Mouse (Mus musculus): ENCODE results near the gene Efna5. TPM values are rescaled to one million over a fixed set of nuclear protein-coding genes. Genes with fewer than 3 reads are reported as not detected.
A peak's percentile ranks its signal among the peaks of the same experiment; 100 is the strongest.

The Efna5 gene
- polyA plus RNA-seq, 1 experiment, result 49.7 TPM

DNA sequence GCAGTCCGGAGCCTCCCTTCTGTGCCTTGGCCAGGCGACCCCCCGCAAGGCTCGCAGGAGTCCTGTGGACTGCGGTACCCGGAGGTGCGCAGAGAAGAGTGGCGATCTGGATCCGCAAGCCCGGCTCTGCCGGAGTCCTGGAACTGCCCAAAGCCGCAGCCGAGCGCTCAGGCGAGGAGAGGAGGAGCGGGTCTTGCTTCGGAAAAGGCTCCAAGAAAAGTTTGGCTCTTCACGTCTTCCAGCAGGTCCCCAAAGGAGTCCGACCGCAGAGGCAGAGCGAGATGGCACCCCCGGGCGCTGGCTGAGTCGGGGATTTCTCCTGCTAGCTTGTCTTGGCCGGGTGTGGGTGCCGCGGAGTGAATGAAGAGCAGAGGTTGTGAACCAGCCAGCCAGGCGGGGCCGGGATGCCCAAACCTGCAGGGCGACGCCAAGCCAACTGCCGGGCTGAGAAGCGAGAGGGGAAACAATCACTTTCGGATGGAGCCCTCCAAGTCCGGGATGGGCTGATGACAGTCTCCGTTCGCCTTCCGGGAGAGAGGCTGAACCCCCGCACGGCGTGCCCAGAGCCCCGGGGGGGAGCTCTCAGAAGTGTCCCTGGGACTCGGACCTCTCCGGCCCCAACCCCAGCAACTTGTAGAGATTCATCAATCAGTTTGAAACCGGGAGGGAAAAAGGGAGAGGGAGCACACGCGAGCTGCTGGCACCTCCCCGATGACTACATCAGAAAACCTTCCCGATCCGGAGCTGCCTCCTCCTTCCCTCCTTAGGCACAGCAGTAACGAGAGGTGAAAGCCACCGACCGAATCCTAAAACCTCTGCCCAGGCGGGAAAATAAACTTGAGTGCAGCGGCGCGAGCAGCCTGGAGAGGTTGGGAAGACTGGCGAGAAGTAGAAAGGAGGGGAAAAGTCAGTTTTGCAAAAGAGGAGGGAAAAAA lies 941 bp upstream of the Efna5 start:
- TF ChIP-seq POLR2A (IDR thresholded peaks at IDR 0.05; ENCODE audit: low read depth, low read length) (peak; percentile 57), CTCF (IDR thresholded peaks at IDR 0.05; ENCODE audit: borderline replicate concordance, insufficient read depth, low read length) (no peak)
- no peaks in the 10 kb centered on the region for H3K4me1 ChIP-seq (ENCODE audit: control insufficient read depth, insufficient read depth, low read length)
- H3K4me3 ChIP-seq (ENCODE audit: insufficient read depth, low read length), result peak overlapping the region; percentile 89
- H3K27ac ChIP-seq (ENCODE audit: insufficient read depth, low read length), result peak overlapping the region; percentile 87

DNA sequence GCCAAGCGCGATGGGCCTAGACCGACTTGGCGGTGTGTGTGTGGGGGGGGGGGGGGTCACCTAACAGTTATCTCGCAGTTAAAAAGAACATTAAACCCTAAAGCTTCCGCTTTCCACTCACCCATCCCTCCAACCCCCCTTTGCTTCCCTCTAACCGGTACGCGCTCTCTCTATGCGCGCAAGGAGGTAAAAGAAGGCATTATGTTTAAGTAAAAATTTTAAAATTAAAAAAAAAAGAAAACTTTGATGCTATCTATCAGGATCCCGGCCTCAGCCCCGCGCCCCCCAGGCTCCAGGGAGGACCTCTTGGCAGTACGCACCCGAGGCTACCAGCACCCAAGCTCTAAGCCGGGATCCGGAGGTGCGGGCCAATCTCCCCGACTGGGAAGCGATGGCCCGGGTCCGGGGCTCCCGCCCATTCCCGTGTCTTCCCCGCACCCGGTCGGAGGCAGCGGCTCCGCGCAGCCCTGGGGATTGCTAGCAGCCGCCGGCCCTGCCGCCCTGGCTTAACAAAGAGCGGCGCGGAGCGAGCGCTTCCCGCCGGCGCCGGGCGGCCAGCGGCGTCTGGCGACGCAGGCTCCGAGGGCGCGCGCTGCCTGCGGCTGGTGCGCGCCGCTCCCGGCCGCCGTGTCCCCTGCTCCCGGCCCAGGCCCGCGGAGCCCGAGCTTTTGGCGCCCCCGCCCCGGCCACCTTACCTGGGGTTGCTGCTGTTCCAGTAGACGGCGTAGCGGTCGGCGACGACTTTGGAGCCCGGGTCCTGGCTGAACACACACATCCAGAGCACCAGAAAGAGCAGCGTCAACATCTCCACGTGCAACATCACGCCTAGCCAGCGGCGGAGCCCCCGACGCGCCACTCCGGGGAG lies 574 bp downstream of the Efna5 start:
- Histone ChIP-seq H3K4me1 (ENCODE audit: control insufficient read depth, insufficient read depth, low read length) (no peaks in the 10 kb centered on the region), H3K27ac (ENCODE audit: insufficient read depth, low read length) (peak overlapping the region; percentile 44), H3K4me3 (ENCODE audit: insufficient read depth, low read length) (peak overlapping the region; percentile 89)
- TF ChIP-seq CTCF (IDR thresholded peaks at IDR 0.05; ENCODE audit: borderline replicate concordance, insufficient read depth, low read length) (no peak), POLR2A (IDR thresholded peaks at IDR 0.05; ENCODE audit: low read depth, low read length) (no peak)

DNA sequence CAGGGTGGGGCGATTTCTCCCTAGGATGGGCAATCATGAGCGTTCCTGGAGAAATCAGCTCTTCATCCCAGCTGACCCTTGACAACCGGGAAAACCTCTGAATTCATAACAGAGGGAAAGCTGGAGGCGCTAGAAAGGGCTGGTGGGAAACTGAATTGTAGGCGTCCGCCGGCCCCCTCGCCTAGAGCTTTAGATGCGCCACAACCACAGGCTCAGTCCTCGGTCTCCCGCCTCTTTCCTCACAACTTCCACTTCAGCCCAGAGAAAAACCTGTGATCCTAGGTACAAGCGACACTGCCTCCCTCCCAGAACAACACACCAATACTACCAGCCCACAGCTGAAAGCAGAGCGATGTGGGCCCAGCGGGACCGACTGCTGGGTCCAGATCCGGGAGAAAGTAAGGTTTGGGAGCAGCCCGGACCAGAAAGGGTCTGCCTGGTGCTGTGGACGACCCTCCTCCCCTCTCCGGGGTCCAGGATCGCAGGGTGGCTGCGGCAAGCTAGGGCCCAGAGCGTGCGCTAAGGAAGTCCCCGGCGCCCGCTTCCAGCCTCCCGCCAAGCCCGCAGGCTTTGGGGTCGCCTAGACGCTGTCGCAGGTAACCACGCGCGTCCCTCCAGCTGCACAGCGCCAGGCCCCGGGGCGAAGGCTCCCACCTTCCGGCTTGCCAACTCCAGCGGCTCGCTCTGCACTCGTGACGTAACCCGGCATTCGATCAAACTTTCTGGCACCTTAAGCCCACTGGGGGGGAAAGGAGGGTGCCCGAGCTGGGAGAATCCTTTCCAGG lies 1.4 kb downstream of the Efna5 start:
- TF ChIP-seq POLR2A (IDR thresholded peaks at IDR 0.05; ENCODE audit: low read depth, low read length) (no peak), CTCF (IDR thresholded peaks at IDR 0.05; ENCODE audit: borderline replicate concordance, insufficient read depth, low read length) (no peak)
- Histone ChIP-seq H3K4me1 (ENCODE audit: control insufficient read depth, insufficient read depth, low read length) (no peaks in the 10 kb centered on the region), H3K4me3 (ENCODE audit: insufficient read depth, low read length) (peak overlapping the region; percentile 89), H3K27ac (ENCODE audit: insufficient read depth, low read length) (no peak overlapping the region)

DNA sequence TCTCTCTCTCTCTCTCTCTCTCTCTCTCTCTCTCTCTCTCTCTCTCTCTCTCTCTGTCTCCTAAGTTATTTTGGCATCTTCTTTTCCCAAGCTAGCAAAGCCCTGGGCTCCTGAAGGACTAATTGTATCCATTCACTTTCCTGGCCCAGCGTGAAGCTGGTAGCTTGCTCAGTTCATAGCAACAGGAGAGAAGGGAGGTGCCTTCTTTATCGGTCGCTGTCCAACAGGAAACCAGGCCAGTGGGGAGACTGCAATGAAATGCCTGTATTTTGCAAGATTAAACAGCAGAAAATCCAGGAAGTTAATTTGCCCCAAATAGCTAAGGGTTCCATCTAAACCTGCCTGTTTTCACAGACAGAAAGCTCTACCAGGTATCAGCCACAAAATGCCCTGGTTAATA lies 5.4 kb downstream of the Efna5 start:
- H3K4me1 ChIP-seq (ENCODE audit: control insufficient read depth, insufficient read depth, low read length), result 0 out of 2 replicates have a peak, but pooled peaks cover 3% of the 10 kb centered on the region
- no peak overlapping the region for H3K27ac ChIP-seq (ENCODE audit: insufficient read depth, low read length)
- no peak for TF ChIP-seq CTCF (IDR thresholded peaks at IDR 0.05; ENCODE audit: borderline replicate concordance, insufficient read depth, low read length)
- TF ChIP-seq POLR2A (IDR thresholded peaks at IDR 0.05; ENCODE audit: low read depth, low read length), result no peak
- no peak overlapping the region for H3K4me3 ChIP-seq (ENCODE audit: insufficient read depth, low read length)

DNA sequence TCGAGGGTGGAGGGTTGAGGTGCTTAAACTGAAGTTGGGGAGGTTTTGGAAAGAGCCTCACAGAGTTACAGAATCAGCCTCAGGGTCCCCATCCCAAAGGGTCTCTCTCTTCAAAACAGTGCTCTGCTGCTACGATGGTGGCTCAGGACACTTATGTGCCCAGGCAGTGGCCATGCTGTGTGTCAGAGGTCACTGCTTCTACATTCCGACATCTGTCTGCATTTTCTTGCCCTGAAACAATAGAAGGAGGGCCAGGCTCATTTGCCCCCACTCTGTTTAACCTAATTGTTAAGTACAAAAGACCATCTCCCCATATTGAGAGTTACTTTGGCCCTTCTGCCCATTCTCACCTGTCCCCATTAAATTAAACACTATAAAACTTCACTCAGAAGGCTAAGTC lies 9.2 kb downstream of the Efna5 start:
- no peak overlapping the region for H3K4me3 ChIP-seq (ENCODE audit: insufficient read depth, low read length)
- TF ChIP-seq POLR2A (IDR thresholded peaks at IDR 0.05; ENCODE audit: low read depth, low read length), result no peak
- no peak for TF ChIP-seq CTCF (IDR thresholded peaks at IDR 0.05; ENCODE audit: borderline replicate concordance, insufficient read depth, low read length)
- H3K27ac ChIP-seq (ENCODE audit: insufficient read depth, low read length), result no peak overlapping the region
- H3K4me1 ChIP-seq (ENCODE audit: control insufficient read depth, insufficient read depth, low read length), result 0 out of 2 replicates have a peak, but pooled peaks cover 3% of the 10 kb centered on the region

DNA sequence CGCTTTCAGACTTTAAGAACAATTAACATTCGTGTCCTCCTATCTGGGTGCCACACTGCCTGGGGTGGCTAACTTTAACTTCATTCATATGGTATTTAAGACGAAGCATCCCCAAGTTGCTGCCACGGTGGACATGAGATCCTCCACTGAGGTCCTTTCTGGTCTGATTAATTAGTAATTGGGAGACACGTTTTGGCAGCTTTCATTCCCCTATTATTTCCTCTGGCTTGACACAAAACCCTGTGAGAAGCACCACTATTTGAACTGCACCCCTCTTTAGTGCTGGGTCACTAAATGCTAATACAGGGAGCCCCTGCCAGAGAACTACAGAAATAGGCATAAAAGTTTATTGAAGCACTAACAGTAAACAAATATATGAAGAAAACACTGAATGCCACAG lies 9.9 kb downstream of the Efna5 start:
- H3K4me1 ChIP-seq (ENCODE audit: control insufficient read depth, insufficient read depth, low read length), result 0 out of 2 replicates have a peak, but pooled peaks cover 3% of the 10 kb centered on the region
- H3K27ac ChIP-seq (ENCODE audit: insufficient read depth, low read length), result no peak overlapping the region
- no peak overlapping the region for H3K4me3 ChIP-seq (ENCODE audit: insufficient read depth, low read length)
- TF ChIP-seq POLR2A (IDR thresholded peaks at IDR 0.05; ENCODE audit: low read depth, low read length), result no peak

DNA sequence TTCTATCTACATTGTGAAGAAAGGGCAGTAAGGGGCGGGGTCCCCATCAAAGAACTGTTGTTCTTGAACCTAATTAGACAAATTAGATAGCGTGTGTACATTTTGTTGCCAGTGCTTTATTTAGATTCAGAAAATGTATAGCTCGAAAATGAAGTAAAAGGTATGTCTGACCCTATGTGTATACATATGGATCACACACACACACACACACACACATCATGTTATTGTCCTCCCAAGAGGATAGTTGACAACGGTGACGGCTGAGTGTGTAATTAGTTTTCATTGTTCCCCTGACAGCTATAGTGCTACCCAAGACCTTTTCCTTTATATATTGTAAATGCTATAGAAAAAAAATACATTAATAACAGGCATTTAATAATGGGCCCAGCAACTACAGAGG lies 10.7 kb downstream of the Efna5 start:
- TF ChIP-seq CTCF (IDR thresholded peaks at IDR 0.05; ENCODE audit: borderline replicate concordance, insufficient read depth, low read length) (no peak), POLR2A (IDR thresholded peaks at IDR 0.05; ENCODE audit: low read depth, low read length) (no peak)
- Histone ChIP-seq H3K4me1 (ENCODE audit: control insufficient read depth, insufficient read depth, low read length) (0 out of 2 replicates have a peak, but pooled peaks cover 3% of the 10 kb centered on the region), H3K27ac (ENCODE audit: insufficient read depth, low read length) (no peak overlapping the region), H3K4me3 (ENCODE audit: insufficient read depth, low read length) (no peak overlapping the region)

DNA sequence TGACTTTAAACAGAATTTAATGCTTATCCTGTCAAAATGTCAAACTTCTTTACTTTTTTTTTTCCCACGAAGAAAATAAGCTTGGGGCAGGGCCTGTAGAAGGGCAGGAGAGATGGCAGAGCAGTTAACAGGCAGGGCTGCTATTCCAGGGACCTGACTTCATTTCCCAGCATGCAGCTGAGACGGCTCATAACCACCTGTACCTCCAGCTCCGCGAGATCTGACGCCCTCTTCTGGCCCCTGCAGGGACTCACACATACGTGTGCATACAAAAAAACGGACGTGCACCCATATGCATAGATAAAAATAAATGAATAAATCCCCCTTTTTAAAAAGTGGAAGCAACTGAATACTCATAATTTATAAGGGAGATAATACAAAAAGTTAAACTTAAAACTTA lies 16.2 kb downstream of the Efna5 start:
- TF ChIP-seq CTCF (IDR thresholded peaks at IDR 0.05; ENCODE audit: borderline replicate concordance, insufficient read depth, low read length), result no peak
- no peak for TF ChIP-seq POLR2A (IDR thresholded peaks at IDR 0.05; ENCODE audit: low read depth, low read length)
- no peak overlapping the region for H3K27ac ChIP-seq (ENCODE audit: insufficient read depth, low read length)
- no peak overlapping the region for H3K4me3 ChIP-seq (ENCODE audit: insufficient read depth, low read length)
- no peaks in the 10 kb centered on the region for H3K4me1 ChIP-seq (ENCODE audit: control insufficient read depth, insufficient read depth, low read length)

DNA sequence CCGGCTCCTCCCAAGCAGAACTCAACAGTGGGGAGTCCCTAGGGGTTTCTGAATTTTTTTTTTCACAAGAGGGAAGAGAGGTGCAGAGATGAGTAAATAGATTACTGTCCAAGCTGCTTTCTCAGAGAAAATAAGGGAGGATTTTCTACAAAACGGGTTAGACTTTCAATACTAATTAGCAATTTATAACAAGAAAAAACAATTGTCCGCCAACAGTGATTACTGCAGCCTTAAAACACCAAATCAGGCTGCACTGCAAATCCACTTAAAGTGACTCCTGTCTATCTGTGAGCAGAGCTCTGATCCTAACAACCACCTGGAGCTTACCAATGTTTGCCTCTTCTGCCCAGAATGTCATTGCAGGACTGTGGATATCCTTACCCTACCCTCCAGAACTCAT lies 18.1 kb downstream of the Efna5 start:
- Histone ChIP-seq H3K4me1 (ENCODE audit: control insufficient read depth, insufficient read depth, low read length) (peaks cover 2% of the 10 kb centered on the region; the same call in 1 of the 2 replicates), H3K4me3 (ENCODE audit: insufficient read depth, low read length) (no peak overlapping the region), H3K27ac (ENCODE audit: insufficient read depth, low read length) (no peak overlapping the region)
- TF ChIP-seq POLR2A (IDR thresholded peaks at IDR 0.05; ENCODE audit: low read depth, low read length), result no peak
- no peak for TF ChIP-seq CTCF (IDR thresholded peaks at IDR 0.05; ENCODE audit: borderline replicate concordance, insufficient read depth, low read length)
